Mouse (Mus musculus): Measurements from ENCODE around the gene Ctsl.

DNA sequence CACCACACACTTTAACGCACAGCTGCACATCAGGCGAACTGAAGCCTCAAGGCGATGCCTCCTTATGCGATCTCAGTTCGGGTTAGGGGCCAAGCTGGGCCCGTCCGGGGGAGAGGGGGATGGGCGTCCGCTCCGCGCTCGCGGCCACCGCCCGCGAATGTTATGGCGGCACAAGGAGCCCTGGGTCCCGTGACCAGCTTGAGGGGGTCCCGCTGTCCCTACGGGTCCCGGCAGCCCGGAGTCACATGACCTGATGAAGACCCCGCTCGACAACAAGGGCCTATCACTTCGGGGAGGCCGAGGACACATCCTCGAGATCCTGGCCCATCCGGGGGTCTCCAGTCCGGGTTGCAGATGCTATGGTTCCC, 901 bp downstream of the Ctsl start:
- TF ChIP-seq CTCF (IDR thresholded peaks at IDR 0.05), result no peak
- no peak for TF ChIP-seq EP300 (IDR thresholded peaks at IDR 0.05)

All from lung, postnatal 0 days (tissue).